Mouse (Mus musculus): ENCODE measurements around the gene Aurkaip1.

Gene Aurkaip1

GRCm38 (mm10) chr4:155851951-155852411, 20.9 kb downstream of the Aurkaip1 start:
- DNase-seq (ENCODE audit: extremely low spot score): no peak

- no peak for DNase-seq (ENCODE audit: extremely low spot score)
Observed at GRCm38 (mm10) chr4:155853421-155853820, 22.3 kb downstream of the Aurkaip1 start.

GRCm38 (mm10) chr4:155854991-155855390, 23.9 kb downstream of the Aurkaip1 start:
- no peak for DNase-seq (ENCODE audit: extremely low spot score)

- no peak for DNase-seq (ENCODE audit: extremely low spot score)
Observed at GRCm38 (mm10) chr4:155856071-155856470, 25.0 kb downstream of the Aurkaip1 start.

DNA sequence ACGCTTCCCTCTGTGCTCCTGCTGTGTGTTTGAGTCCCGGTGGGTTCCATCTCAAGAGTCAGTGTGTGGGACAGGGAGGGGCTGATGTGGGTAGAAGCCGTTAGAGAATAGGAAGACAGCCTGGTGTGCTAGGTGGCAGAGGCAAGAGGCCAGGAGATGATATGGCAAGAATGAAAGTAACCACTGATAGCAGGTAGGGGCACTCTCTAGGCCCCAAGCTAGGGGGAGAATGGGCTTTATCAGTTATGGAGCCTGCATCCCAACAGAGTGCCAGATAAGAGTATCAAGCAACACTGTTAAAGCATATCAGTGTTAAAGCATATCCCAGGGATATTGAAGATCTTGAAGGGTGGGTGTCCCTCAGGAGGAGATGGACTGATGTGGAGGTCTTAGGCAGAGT, 25.8 kb downstream of the Aurkaip1 start:
- no peak for DNase-seq (ENCODE audit: extremely low spot score)

DNA sequence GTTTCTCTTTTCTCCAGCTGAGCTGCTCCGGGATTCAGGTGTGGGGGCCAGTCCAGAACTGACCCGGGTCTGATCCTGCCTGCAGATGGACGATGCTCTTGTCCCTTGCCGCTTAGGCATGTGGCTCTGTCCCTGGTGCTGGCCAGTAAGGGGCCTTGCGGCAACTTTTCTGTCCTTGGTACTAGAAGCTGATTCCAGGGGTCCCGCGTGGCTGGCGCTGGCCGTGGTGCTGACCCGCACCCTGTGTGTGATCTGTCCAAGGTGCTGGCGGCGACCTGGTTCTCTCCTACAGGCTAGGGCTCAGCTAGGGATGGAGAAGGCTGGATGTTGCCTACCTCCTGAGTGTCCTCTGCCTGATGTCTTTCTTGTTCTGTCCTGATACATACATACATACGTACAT, 28.2 kb downstream of the Aurkaip1 start:
- DNase-seq (ENCODE audit: extremely low spot score): peak; percentile 87

DNA sequence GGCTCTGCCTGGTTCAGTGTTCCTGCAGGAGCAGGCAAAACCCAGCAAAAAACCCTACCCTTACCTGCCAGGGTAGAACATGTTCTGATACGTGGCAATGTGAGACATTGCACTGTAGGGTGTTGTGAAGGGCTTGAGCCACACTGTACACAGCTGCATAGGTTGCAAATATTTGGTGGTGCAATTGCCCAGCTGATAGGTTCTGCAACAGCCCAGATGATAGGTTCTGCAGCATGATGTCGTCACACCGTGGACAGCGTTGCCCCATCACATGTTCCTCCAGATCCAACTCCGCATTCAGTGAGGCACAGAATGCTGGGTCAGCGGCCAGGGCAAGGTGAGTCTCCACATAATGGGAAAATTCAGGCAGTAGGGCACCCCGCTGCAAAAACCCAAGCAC, 30.7 kb downstream of the Aurkaip1 start:
- no peak for DNase-seq (ENCODE audit: extremely low spot score)

- DNase-seq (ENCODE audit: extremely low spot score): no peak
Observed at GRCm38 (mm10) chr4:155863001-155863400, 31.9 kb downstream of the Aurkaip1 start, which contains the start of gene Tas1r3. TSS of gene Tas1r3 (minus strand) at chr4:155863362.

DNA sequence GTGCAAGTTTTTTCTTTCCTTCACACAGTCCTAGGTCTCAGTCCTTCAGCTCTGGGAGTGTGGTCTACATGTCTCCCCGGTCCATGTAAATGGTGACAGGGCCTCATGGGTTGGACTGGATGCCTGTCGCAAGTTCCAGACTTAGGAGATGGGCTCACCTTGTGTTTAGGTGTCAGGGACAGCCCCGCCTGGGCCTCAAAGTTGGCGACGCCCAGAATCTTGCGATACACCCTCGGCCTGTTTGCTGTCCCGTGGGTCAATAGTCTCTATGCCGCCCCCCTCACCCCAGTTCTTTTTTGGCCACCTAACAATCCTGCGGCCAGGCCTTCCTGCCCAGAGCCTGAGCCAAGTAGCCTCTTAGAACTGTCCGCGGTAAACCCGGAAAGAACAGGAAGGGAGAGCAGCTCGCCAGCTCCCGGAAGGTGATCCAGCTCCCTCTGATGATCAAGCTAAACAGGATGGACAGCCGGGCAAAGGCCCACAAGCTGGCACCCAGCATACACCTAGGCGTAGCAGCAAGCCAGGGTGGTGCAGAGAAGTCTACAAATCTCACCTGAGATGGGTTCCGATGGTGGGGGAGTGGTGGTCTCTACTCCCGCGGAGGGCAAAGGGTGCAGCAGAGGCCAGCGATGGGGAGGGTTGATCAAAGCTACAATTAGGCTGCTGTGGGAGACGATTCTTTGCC, 37.7 kb downstream of the Aurkaip1 start:
- no peak for DNase-seq (ENCODE audit: extremely low spot score)

- DNase-seq (ENCODE audit: extremely low spot score): peak; percentile 96
Observed at GRCm38 (mm10) chr4:155869317-155870033, 38.4 kb downstream of the Aurkaip1 start, which contains the start of the genes Cptp and Ints11. TSS of gene Cptp (minus strand) at chr4:155869440. TSS of gene Ints11 (plus strand) at chr4:155869546.

DNA sequence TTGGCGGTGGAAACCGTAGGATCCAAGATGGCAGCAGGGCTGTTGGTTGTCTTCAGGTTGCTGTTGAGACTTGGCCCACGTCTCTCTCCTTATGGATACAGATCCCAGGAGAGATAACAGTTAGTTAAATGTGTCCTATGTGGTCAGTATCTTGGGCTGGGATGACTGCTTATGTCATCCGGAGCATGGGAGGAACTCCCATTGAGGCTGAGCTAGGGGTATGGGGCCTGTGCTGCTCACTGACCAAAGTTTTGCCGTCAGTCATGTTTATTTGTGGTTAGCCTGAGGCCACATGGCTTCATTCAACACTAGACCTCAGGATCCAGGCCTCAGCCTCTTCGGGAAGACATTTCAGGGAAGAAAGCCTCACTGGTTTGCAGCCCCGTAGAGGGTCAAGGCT, 40.3 kb downstream of the Aurkaip1 start:
- DNase-seq (ENCODE audit: extremely low spot score): no peak

Measured in embryo, embryonic 9.5 days (tissue).